Mouse (Mus musculus): ENCODE results near the gene Comt. TPM values are rescaled to one million over a fixed set of nuclear protein-coding genes. Genes with fewer than 3 reads are reported as not detected.
A peak's percentile ranks its signal among the peaks of the same experiment; 100 is the strongest.

Gene Comt
- polyA plus RNA-seq (2014; fragmentation: Nextera tagmentation; extraction: Ambion mirVana), result 49.6 and 53.9 TPM in 2 replicates

GRCm38 (mm10) chr16:18426802-18427280, at the start of gene Comt:
Gene Comt, minus strand, starts transcription at chr16:18426852.
- peak within 1 kb of the TSS; percentile 65 for H3K4me2 ChIP-seq (replicated peaks; ENCODE audit: low read depth, low read length)
- H3K9me3 ChIP-seq (ENCODE audit: control insufficient read depth, low read length), result no peaks in the 10 kb centered on the region
- peaks cover 2% of the 10 kb centered on the region; the same call in 1 of the 2 replicates for H3K36me3 ChIP-seq (ENCODE audit: control insufficient read depth, insufficient read depth, low read length)
- 67% methylated on average over 5 of the region's 5 CpGs for WGBS
- H3K9ac ChIP-seq (ENCODE audit: low read depth, low read length), result peak within 1 kb of the TSS; percentile 60
- peak; percentile 15; the same call in 1 of the 2 replicates for ATAC-seq (ENCODE audit: low FRiP score)
- no peaks in the 10 kb centered on the region for H3K27me3 ChIP-seq (ENCODE audit: control insufficient read depth, insufficient read depth, low read length)
- peak within 1 kb of the TSS; percentile 55 for H3K4me3 ChIP-seq (ENCODE audit: low read depth, low read length)
- H3K4me1 ChIP-seq (replicated peaks; ENCODE audit: control insufficient read depth, insufficient read depth, low read length), result no peaks in the 10 kb centered on the region; the same call in 1 of the 2 replicates
- no peak for DNase-seq (ENCODE audit: low spot score)
- no peak within 1 kb of the TSS for H3K27ac ChIP-seq (ENCODE audit: low read depth, low read length)

- Histone ChIP-seq H3K9me3 (ENCODE audit: control insufficient read depth, low read length) (no peaks in the 10 kb centered on the region), H3K4me1 (replicated peaks; ENCODE audit: control insufficient read depth, insufficient read depth, low read length) (no peaks in the 10 kb centered on the region; the same call in 1 of the 2 replicates), H3K36me3 (ENCODE audit: control insufficient read depth, insufficient read depth, low read length) (no peaks in the 10 kb centered on the region), H3K4me2 (replicated peaks; ENCODE audit: low read depth, low read length) (no peak overlapping the region), H3K27ac (ENCODE audit: low read depth, low read length) (no peak overlapping the region), H3K4me3 (ENCODE audit: low read depth, low read length) (no peak overlapping the region), H3K27me3 (ENCODE audit: control insufficient read depth, insufficient read depth, low read length) (no peaks in the 10 kb centered on the region), H3K9ac (ENCODE audit: low read depth, low read length) (no peak overlapping the region)
- DNase-seq (ENCODE audit: low spot score) (no peak), ATAC-seq (ENCODE audit: low FRiP score) (no peak)
- WGBS, result 82% methylated on average over 2 of the region's 2 CpGs
These were observed 47.4 kb upstream of the Comt start for GRCm38 (mm10) chr16:18474021-18474420.

GRCm38 (mm10) chr16:18472976-18473375, 46.3 kb upstream of the Comt start:
- 93% methylated on average over 8 of the region's 8 CpGs for WGBS
- H3K36me3 ChIP-seq (ENCODE audit: control insufficient read depth, insufficient read depth, low read length), result no peaks in the 10 kb centered on the region

GRCm38 (mm10) chr16:18472416-18472815, 45.8 kb upstream of the Comt start:
- DNase-seq (ENCODE audit: low spot score), result no peak

More at GRCm38 (mm10) chr16:18472976-18473375, 46.3 kb upstream of the Comt start:
- Histone ChIP-seq H3K9ac (ENCODE audit: low read depth, low read length) (no peak overlapping the region), H3K4me3 (ENCODE audit: low read depth, low read length) (no peak overlapping the region), H3K4me1 (replicated peaks; ENCODE audit: control insufficient read depth, insufficient read depth, low read length) (no peaks in the 10 kb centered on the region; the same call in 1 of the 2 replicates), H3K9me3 (ENCODE audit: control insufficient read depth, low read length) (no peaks in the 10 kb centered on the region), H3K27ac (ENCODE audit: low read depth, low read length) (no peak overlapping the region), H3K4me2 (replicated peaks; ENCODE audit: low read depth, low read length) (no peak overlapping the region), H3K27me3 (ENCODE audit: control insufficient read depth, insufficient read depth, low read length) (no peaks in the 10 kb centered on the region)
- DNase-seq (ENCODE audit: low spot score) (no peak), ATAC-seq (ENCODE audit: low FRiP score) (no peak)

GRCm38 (mm10) chr16:18471976-18472375, 45.3 kb upstream of the Comt start:
- WGBS, result 85% methylated on average over 6 of the region's 6 CpGs
- Histone ChIP-seq H3K27me3 (ENCODE audit: control insufficient read depth, insufficient read depth, low read length) (no peaks in the 10 kb centered on the region), H3K4me1 (replicated peaks; ENCODE audit: control insufficient read depth, insufficient read depth, low read length) (no peaks in the 10 kb centered on the region; the same call in 1 of the 2 replicates), H3K9ac (ENCODE audit: low read depth, low read length) (no peak overlapping the region), H3K9me3 (ENCODE audit: control insufficient read depth, low read length) (no peaks in the 10 kb centered on the region), H3K4me2 (replicated peaks; ENCODE audit: low read depth, low read length) (no peak overlapping the region), H3K4me3 (ENCODE audit: low read depth, low read length) (no peak overlapping the region), H3K27ac (ENCODE audit: low read depth, low read length) (no peak overlapping the region), H3K36me3 (ENCODE audit: control insufficient read depth, insufficient read depth, low read length) (no peaks in the 10 kb centered on the region)
- no peak for ATAC-seq (ENCODE audit: low FRiP score)
- no peak for DNase-seq (ENCODE audit: low spot score)

More at GRCm38 (mm10) chr16:18472416-18472815, 45.8 kb upstream of the Comt start:
- Histone ChIP-seq H3K36me3 (ENCODE audit: control insufficient read depth, insufficient read depth, low read length) (no peaks in the 10 kb centered on the region), H3K4me1 (replicated peaks; ENCODE audit: control insufficient read depth, insufficient read depth, low read length) (no peaks in the 10 kb centered on the region; the same call in 1 of the 2 replicates), H3K4me2 (replicated peaks; ENCODE audit: low read depth, low read length) (no peak overlapping the region), H3K9ac (ENCODE audit: low read depth, low read length) (no peak overlapping the region), H3K27ac (ENCODE audit: low read depth, low read length) (no peak overlapping the region), H3K4me3 (ENCODE audit: low read depth, low read length) (no peak overlapping the region), H3K27me3 (ENCODE audit: control insufficient read depth, insufficient read depth, low read length) (no peaks in the 10 kb centered on the region), H3K9me3 (ENCODE audit: control insufficient read depth, low read length) (no peaks in the 10 kb centered on the region)
- 68% methylated on average over 4 of the region's 4 CpGs for WGBS
- no peak for ATAC-seq (ENCODE audit: low FRiP score)

- Histone ChIP-seq H3K36me3 (ENCODE audit: control insufficient read depth, insufficient read depth, low read length) (no peaks in the 10 kb centered on the region), H3K4me2 (replicated peaks; ENCODE audit: low read depth, low read length) (no peak overlapping the region), H3K9me3 (ENCODE audit: control insufficient read depth, low read length) (no peaks in the 10 kb centered on the region), H3K4me3 (ENCODE audit: low read depth, low read length) (no peak overlapping the region), H3K9ac (ENCODE audit: low read depth, low read length) (no peak overlapping the region), H3K4me1 (replicated peaks; ENCODE audit: control insufficient read depth, insufficient read depth, low read length) (no peaks in the 10 kb centered on the region; the same call in 1 of the 2 replicates), H3K27me3 (ENCODE audit: control insufficient read depth, insufficient read depth, low read length) (no peaks in the 10 kb centered on the region), H3K27ac (ENCODE audit: low read depth, low read length) (no peak overlapping the region)
- ATAC-seq (ENCODE audit: low FRiP score), result no peak
- no peak for DNase-seq (ENCODE audit: low spot score)
- WGBS, result 76% methylated on average over 11 of the region's 11 CpGs
These were observed 44.8 kb upstream of the Comt start for GRCm38 (mm10) chr16:18471381-18471955.

- DNase-seq (ENCODE audit: low spot score) (no peak), ATAC-seq (ENCODE audit: low FRiP score) (no peak)
- 29% methylated on average over 1 of the region's 1 CpGs for WGBS
- Histone ChIP-seq H3K9ac (ENCODE audit: low read depth, low read length) (no peak overlapping the region), H3K4me2 (replicated peaks; ENCODE audit: low read depth, low read length) (no peak overlapping the region), H3K27ac (ENCODE audit: low read depth, low read length) (no peak overlapping the region), H3K9me3 (ENCODE audit: control insufficient read depth, low read length) (no peaks in the 10 kb centered on the region), H3K4me1 (replicated peaks; ENCODE audit: control insufficient read depth, insufficient read depth, low read length) (no peaks in the 10 kb centered on the region; the same call in 1 of the 2 replicates), H3K27me3 (ENCODE audit: control insufficient read depth, insufficient read depth, low read length) (no peaks in the 10 kb centered on the region), H3K36me3 (ENCODE audit: control insufficient read depth, insufficient read depth, low read length) (no peaks in the 10 kb centered on the region), H3K4me3 (ENCODE audit: low read depth, low read length) (no peak overlapping the region)
These were observed 44.2 kb upstream of the Comt start for GRCm38 (mm10) chr16:18470829-18471228.

GRCm38 (mm10) chr16:18464271-18464670, 37.6 kb upstream of the Comt start:
- Histone ChIP-seq H3K4me2 (replicated peaks; ENCODE audit: low read depth, low read length) (no peak overlapping the region), H3K9me3 (ENCODE audit: control insufficient read depth, low read length) (no peaks in the 10 kb centered on the region), H3K4me1 (replicated peaks; ENCODE audit: control insufficient read depth, insufficient read depth, low read length) (peaks cover 8% of the 10 kb centered on the region), H3K4me3 (ENCODE audit: low read depth, low read length) (no peak overlapping the region), H3K27ac (ENCODE audit: low read depth, low read length) (no peak overlapping the region), H3K27me3 (ENCODE audit: control insufficient read depth, insufficient read depth, low read length) (no peaks in the 10 kb centered on the region), H3K9ac (ENCODE audit: low read depth, low read length) (no peak overlapping the region), H3K36me3 (ENCODE audit: control insufficient read depth, insufficient read depth, low read length) (no peaks in the 10 kb centered on the region)
- DNase-seq (ENCODE audit: low spot score), result no peak
- WGBS, result 76% methylated on average over 3 of the region's 3 CpGs
- ATAC-seq (ENCODE audit: low FRiP score), result no peak

- H3K27me3 ChIP-seq (ENCODE audit: control insufficient read depth, insufficient read depth, low read length), result no peaks in the 10 kb centered on the region
- no peak overlapping the region for H3K27ac ChIP-seq (ENCODE audit: low read depth, low read length)
- H3K4me3 ChIP-seq (ENCODE audit: low read depth, low read length), result no peak overlapping the region
- no peak overlapping the region for H3K4me2 ChIP-seq (replicated peaks; ENCODE audit: low read depth, low read length)
- no peak overlapping the region for H3K9ac ChIP-seq (ENCODE audit: low read depth, low read length)
- H3K36me3 ChIP-seq (ENCODE audit: control insufficient read depth, insufficient read depth, low read length), result no peaks in the 10 kb centered on the region
- DNase-seq (ENCODE audit: low spot score), result no peak
- no peak for ATAC-seq (ENCODE audit: low FRiP score)
- no peaks in the 10 kb centered on the region for H3K9me3 ChIP-seq (ENCODE audit: control insufficient read depth, low read length)
- 61% methylated on average over 8 of the region's 8 CpGs for WGBS
- peaks cover 10% of the 10 kb centered on the region for H3K4me1 ChIP-seq (replicated peaks; ENCODE audit: control insufficient read depth, insufficient read depth, low read length)
These were observed 35.9 kb upstream of the Comt start for GRCm38 (mm10) chr16:18462598-18462997.
